Mouse (Mus musculus): ENCODE data around the gene Nuak1. TPM values are rescaled to one million over a fixed set of nuclear protein-coding genes. Genes with fewer than 3 reads are reported as not detected.

Nuak1 gene
- polyA plus RNA-seq, 1 experiment from 2014 or later = 5.5 TPM

- no peak overlapping the region for H3K9ac ChIP-seq (ENCODE audit: low read depth, low read length)
- H3K9me3 ChIP-seq (replicated peaks; ENCODE audit: control insufficient read depth, low read length, poor library complexity, severe bottlenecking) = no peaks in the 10 kb centered on the region
- no peaks in the 10 kb centered on the region for H3K27me3 ChIP-seq (ENCODE audit: control insufficient read depth, insufficient read depth, low read depth, low read length)
- no peak overlapping the region for H3K4me3 ChIP-seq (ENCODE audit: low read depth, low read length)
- WGBS = 87% methylated on average over 4 of the region's 4 CpGs
- H3K36me3 ChIP-seq (ENCODE audit: control insufficient read depth, insufficient read depth, low read length) = no peaks in the 10 kb centered on the region
- no peak for ATAC-seq
- no peak overlapping the region for H3K27ac ChIP-seq (ENCODE audit: low read length)
- no peaks in the 10 kb centered on the region for H3K4me1 ChIP-seq (ENCODE audit: control insufficient read depth, insufficient read depth, low read length)
- H3K4me2 ChIP-seq (ENCODE audit: low read length) = no peak overlapping the region
These were observed 105.0 kb downstream of the Nuak1 start for GRCm38 (mm10) chr10:84335441-84335840.

GRCm38 (mm10) chr10:84329822-84330221 lies 110.6 kb downstream of the Nuak1 start:
- ATAC-seq = no peak
- WGBS = 90% methylated on average over 7 of the region's 7 CpGs

GRCm38 (mm10) chr10:84329336-84329735 lies 111.1 kb downstream of the Nuak1 start:
- WGBS = 88% methylated on average over 5 of the region's 5 CpGs
- Histone ChIP-seq H3K36me3 (ENCODE audit: control insufficient read depth, insufficient read depth, low read length) (no peaks in the 10 kb centered on the region), H3K9me3 (replicated peaks; ENCODE audit: control insufficient read depth, low read length, poor library complexity, severe bottlenecking) (no peaks in the 10 kb centered on the region), H3K4me1 (ENCODE audit: control insufficient read depth, insufficient read depth, low read length) (no peaks in the 10 kb centered on the region), H3K9ac (ENCODE audit: low read depth, low read length) (no peak overlapping the region), H3K4me3 (ENCODE audit: low read depth, low read length) (no peak overlapping the region), H3K4me2 (ENCODE audit: low read length) (no peak overlapping the region), H3K27ac (ENCODE audit: low read length) (no peak overlapping the region), H3K27me3 (ENCODE audit: control insufficient read depth, insufficient read depth, low read depth, low read length) (no peaks in the 10 kb centered on the region)
- no peak for ATAC-seq

More at GRCm38 (mm10) chr10:84329822-84330221, 110.6 kb downstream of the Nuak1 start:
- Histone ChIP-seq H3K4me2 (ENCODE audit: low read length) (no peak overlapping the region), H3K9me3 (replicated peaks; ENCODE audit: control insufficient read depth, low read length, poor library complexity, severe bottlenecking) (no peaks in the 10 kb centered on the region), H3K4me3 (ENCODE audit: low read depth, low read length) (no peak overlapping the region), H3K9ac (ENCODE audit: low read depth, low read length) (no peak overlapping the region), H3K27me3 (ENCODE audit: control insufficient read depth, insufficient read depth, low read depth, low read length) (no peaks in the 10 kb centered on the region), H3K27ac (ENCODE audit: low read length) (no peak overlapping the region), H3K4me1 (ENCODE audit: control insufficient read depth, insufficient read depth, low read length) (no peaks in the 10 kb centered on the region), H3K36me3 (ENCODE audit: control insufficient read depth, insufficient read depth, low read length) (no peaks in the 10 kb centered on the region)

- no peak for ATAC-seq
These were observed 116.4 kb downstream of the Nuak1 start for GRCm38 (mm10) chr10:84324018-84324417.

More at GRCm38 (mm10) chr10:84324018-84324417, 116.4 kb downstream of the Nuak1 start:
- Histone ChIP-seq H3K4me3 (ENCODE audit: low read depth, low read length) (no peak overlapping the region), H3K4me1 (ENCODE audit: control insufficient read depth, insufficient read depth, low read length) (no peaks in the 10 kb centered on the region), H3K9ac (ENCODE audit: low read depth, low read length) (no peak overlapping the region), H3K9me3 (replicated peaks; ENCODE audit: control insufficient read depth, low read length, poor library complexity, severe bottlenecking) (no peaks in the 10 kb centered on the region), H3K36me3 (ENCODE audit: control insufficient read depth, insufficient read depth, low read length) (no peaks in the 10 kb centered on the region), H3K27me3 (ENCODE audit: control insufficient read depth, insufficient read depth, low read depth, low read length) (no peaks in the 10 kb centered on the region), H3K4me2 (ENCODE audit: low read length) (no peak overlapping the region), H3K27ac (ENCODE audit: low read length) (no peak overlapping the region)
- WGBS = 65% methylated on average over 6 of the region's 6 CpGs

Other genes starting within 250 kb of the Nuak1 start
- gene Ckap4, start 93.5 kb upstream of the Nuak1 start, polyA plus RNA-seq (2015; fragmentation: Nextera tagmentation; extraction: Ambion mirVana) = 45.9 and 52.3 TPM in 2 replicates
- 20.4 and 22.7 TPM in 2 replicates for gene Tcp11l2, start 136.0 kb upstream of the Nuak1 start, polyA plus RNA-seq (2015; fragmentation: Nextera tagmentation; extraction: Ambion mirVana)
- 13.9 and 14.7 TPM in 2 replicates for gene Polr3b, start 181.7 kb upstream of the Nuak1 start, polyA plus RNA-seq (2015; fragmentation: Nextera tagmentation; extraction: Ambion mirVana)